Mouse (Mus musculus) limb, embryonic 11.5 days (tissue): Measurements from ENCODE around the gene Pde10a. TPM values are rescaled to one million over a fixed set of nuclear protein-coding genes. Genes with fewer than 3 reads are reported as not detected.
A peak's percentile ranks its signal among the peaks of the same experiment; 100 is the strongest.

ENCODE experiments used
- ATAC-seq: fragments of 200-750 bp; cut with Nextera tagmentation; 2 replicates; pipeline ENCODE4 v1.8.0; 2017; ENCODE audit warnings: low read depth; ENCODE audit not compliant: insufficient number of reproducible peaks, low FRiP score, low TSS enrichment
- DNase-seq: peaks from one replicate; pipeline ENCODE4 v3.0.0-alpha.2; 2015; ENCODE audit warnings: low spot score
- H3K27ac ChIP-seq: fragments of 300-500 bp; sonication (generic); replicated peaks from 2 replicates; pipeline ENCODE4 v1.5.1; 2014; ENCODE audit warnings: low read depth, mild to moderate bottlenecking, low read length
- H3K27me3 ChIP-seq: fragments of 300-500 bp; sonication (generic); 2 replicates; pipeline ENCODE4 v1.6.1; 2014; ENCODE audit warnings: mild to moderate bottlenecking, low read length, mixed read lengths; ENCODE audit not compliant: control insufficient read depth, insufficient read depth
- H3K36me3 ChIP-seq: fragments of 300-500 bp; sonication (generic); 2 replicates; pipeline ENCODE4 v1.6.1; 2014; ENCODE audit warnings: mild to moderate bottlenecking, low read length, moderate library complexity, mixed read lengths; ENCODE audit not compliant: control insufficient read depth, insufficient read depth
- H3K4me1 ChIP-seq: fragments of 300-500 bp; sonication (generic); 2 replicates; pipeline ENCODE4 v1.6.1; 2014; ENCODE audit warnings: low read length, mixed read lengths; ENCODE audit not compliant: control insufficient read depth, insufficient read depth
- H3K4me2 ChIP-seq: fragments of 300-500 bp; sonication (generic); 2 replicates; pipeline ENCODE4 v1.6.1; 2014; ENCODE audit warnings: low read depth, mild to moderate bottlenecking, moderate library complexity; ENCODE audit not compliant: severe bottlenecking
- H3K4me3 ChIP-seq: fragments of 300-500 bp; sonication (generic); 2 replicates; pipeline ENCODE4 v1.5.1; 2014; ENCODE audit warnings: low read depth, low read length
- H3K9ac ChIP-seq: fragments of 300-500 bp; sonication (generic); 2 replicates; pipeline ENCODE4 v1.6.1; 2014; ENCODE audit warnings: mild to moderate bottlenecking, low read length
- H3K9me3 ChIP-seq: fragments of 300-500 bp; sonication (generic); 2 replicates; pipeline ENCODE4 v1.6.1; 2016; ENCODE audit warnings: low read length; ENCODE audit not compliant: control insufficient read depth
- WGBS: fragments of 180-500 bp; shearing (Covaris S2); extraction: QIAGEN DNeasy Blood & Tissue Kit; methylation state at CpG from one replicate; pipeline ENCODE4 v1.1.7; 2014; 5-methylcytosine and 5-hydroxymethylcytosine counted together
- polyA plus RNA-seq: library from polyadenylated mRNA; unstranded; fragments of >200 nt; fragmentation: Nextera tagmentation; extraction: Ambion mirVana; gene quantifications from 2 replicates; pipeline ENCODE4 v1.2.1, GENCODE M21; 2014

Gene Pde10a
- polyA plus RNA-seq, result 0.77 and 1.5 TPM in 2 replicates

- Histone ChIP-seq H3K36me3 (no peaks in the 10 kb centered on the region), H3K4me1 (peaks cover 15% of the 10 kb centered on the region), H3K4me2 (peak within 1 kb of the TSS; percentile 89), H3K4me3 (peak within 1 kb of the TSS; percentile 44), H3K27me3 (peaks cover 47% of the 10 kb centered on the region), H3K27ac (no peak within 1 kb of the TSS), H3K9me3 (no peaks in the 10 kb centered on the region), H3K9ac (peak within 1 kb of the TSS; percentile 45)
- 3% methylated on average over 22 of the region's 22 CpGs for WGBS
- ATAC-seq (peak; percentile 22; the same call in 1 of the 2 replicates), DNase-seq (peak; percentile 55)
These were observed at the start of gene Pde10a for GRCm38 (mm10) chr17:8525225-8525721. Pde10a (plus strand) TSS chr17:8525372.

- H3K4me1 ChIP-seq, result peaks cover 5% of the 10 kb centered on the region; the same call in 1 of the 2 replicates
- H3K4me3 ChIP-seq, result no peak overlapping the region
- no peak for ATAC-seq
- no peaks in the 10 kb centered on the region for H3K9me3 ChIP-seq
- no peak overlapping the region for H3K27ac ChIP-seq
- H3K9ac ChIP-seq, result no peak overlapping the region
- 74% methylated on average over 3 of the region's 3 CpGs for WGBS
- DNase-seq, result no peak
- H3K4me2 ChIP-seq, result no peak overlapping the region
- no peaks in the 10 kb centered on the region for H3K36me3 ChIP-seq
- H3K27me3 ChIP-seq, result no peaks in the 10 kb centered on the region
These were observed 46.6 kb upstream of the Pde10a start for GRCm38 (mm10) chr17:8478554-8478953.

GRCm38 (mm10) chr17:8479493-8480128 is 45.6 kb upstream of the Pde10a start:
- peaks cover 5% of the 10 kb centered on the region; the same call in 1 of the 2 replicates for H3K4me1 ChIP-seq
- no peak overlapping the region for H3K27ac ChIP-seq
- H3K9me3 ChIP-seq, result no peaks in the 10 kb centered on the region
- H3K27me3 ChIP-seq, result no peaks in the 10 kb centered on the region
- H3K4me3 ChIP-seq, result no peak overlapping the region
- 42% methylated on average over 9 of the region's 9 CpGs for WGBS
- H3K9ac ChIP-seq, result no peak overlapping the region
- no peak for ATAC-seq
- no peaks in the 10 kb centered on the region for H3K36me3 ChIP-seq
- no peak for DNase-seq
- H3K4me2 ChIP-seq, result no peak overlapping the region

GRCm38 (mm10) chr17:8481797-8482196 is 43.4 kb upstream of the Pde10a start:
- H3K9me3 ChIP-seq, result no peaks in the 10 kb centered on the region
- H3K4me3 ChIP-seq, result no peak overlapping the region
- 45% methylated on average over 10 of the region's 10 CpGs for WGBS
- no peak overlapping the region for H3K4me2 ChIP-seq
- no peak overlapping the region for H3K27ac ChIP-seq
- H3K36me3 ChIP-seq, result no peaks in the 10 kb centered on the region
- no peak overlapping the region for H3K9ac ChIP-seq
- DNase-seq (no peak), ATAC-seq (no peak)
- peaks cover 5% of the 10 kb centered on the region; the same call in 1 of the 2 replicates for H3K4me1 ChIP-seq
- H3K27me3 ChIP-seq, result no peaks in the 10 kb centered on the region

- no peaks in the 10 kb centered on the region for H3K36me3 ChIP-seq
- ATAC-seq (no peak), DNase-seq (no peak)
- no peaks in the 10 kb centered on the region for H3K9me3 ChIP-seq
- no peak overlapping the region for H3K4me3 ChIP-seq
- no peaks in the 10 kb centered on the region for H3K27me3 ChIP-seq
- no peak overlapping the region for H3K9ac ChIP-seq
- no peak overlapping the region for H3K4me2 ChIP-seq
- 87% methylated on average over 7 of the region's 7 CpGs for WGBS
- H3K27ac ChIP-seq, result no peak overlapping the region
- peaks cover 5% of the 10 kb centered on the region; the same call in 1 of the 2 replicates for H3K4me1 ChIP-seq
These were observed 42.3 kb upstream of the Pde10a start for GRCm38 (mm10) chr17:8482876-8483275.

- Histone ChIP-seq H3K27me3 (no peaks in the 10 kb centered on the region), H3K27ac (no peak overlapping the region), H3K4me3 (no peak overlapping the region), H3K36me3 (no peaks in the 10 kb centered on the region), H3K9me3 (no peaks in the 10 kb centered on the region), H3K4me2 (no peak overlapping the region), H3K4me1 (peaks cover 5% of the 10 kb centered on the region; the same call in 1 of the 2 replicates), H3K9ac (no peak overlapping the region)
- no peak for ATAC-seq
- DNase-seq, result no peak
- WGBS, result 61% methylated on average over 3 of the region's 3 CpGs
These were observed 40.9 kb upstream of the Pde10a start for GRCm38 (mm10) chr17:8484246-8484645.

GRCm38 (mm10) chr17:8485146-8485545 is 40.0 kb upstream of the Pde10a start:
- Histone ChIP-seq H3K4me1 (peaks cover under 1% of the 10 kb centered on the region; the same call in 1 of the 2 replicates), H3K4me3 (no peak overlapping the region), H3K9me3 (no peaks in the 10 kb centered on the region), H3K36me3 (no peaks in the 10 kb centered on the region), H3K27me3 (no peaks in the 10 kb centered on the region), H3K4me2 (no peak overlapping the region), H3K9ac (no peak overlapping the region), H3K27ac (no peak overlapping the region)
- no peak for ATAC-seq
- no peak for DNase-seq

- no peaks in the 10 kb centered on the region for H3K4me1 ChIP-seq
- H3K9me3 ChIP-seq, result no peaks in the 10 kb centered on the region
- no peak for DNase-seq
- no peaks in the 10 kb centered on the region for H3K36me3 ChIP-seq
- no peak overlapping the region for H3K27ac ChIP-seq
- no peaks in the 10 kb centered on the region for H3K27me3 ChIP-seq
- no peak overlapping the region for H3K4me2 ChIP-seq
- H3K4me3 ChIP-seq, result no peak overlapping the region
- no peak for ATAC-seq
- WGBS, result 64% methylated on average over 12 of the region's 12 CpGs
- no peak overlapping the region for H3K9ac ChIP-seq
These were observed 37.3 kb upstream of the Pde10a start for GRCm38 (mm10) chr17:8487824-8488223.
